Mouse (Mus musculus): ENCODE data around the gene Tdp2.
"Not testable (repeated sequence)": the region's sequence is repeated elsewhere in the genome, so short reads cannot be mapped to it uniquely, and the experiment has no call there.

Gene Tdp2

DNA sequence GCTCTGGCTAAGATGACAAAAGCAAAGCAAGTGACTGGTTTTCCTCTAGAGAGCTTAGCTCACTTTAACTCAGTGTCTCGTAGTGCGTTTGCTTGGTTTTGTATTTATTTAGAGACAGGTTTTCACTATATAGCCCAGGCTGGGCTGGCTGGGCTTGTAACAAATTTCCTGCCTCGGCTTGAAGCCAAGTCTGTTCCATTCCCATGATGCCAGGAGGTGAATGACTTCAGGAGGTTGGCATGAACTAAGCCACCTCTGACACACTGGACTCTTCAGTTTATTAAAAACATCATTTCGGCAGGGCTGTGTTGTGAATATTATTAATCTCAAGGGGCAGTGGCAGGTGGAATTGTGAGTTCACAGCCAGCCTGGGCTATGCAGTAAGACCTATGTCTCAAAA is 5.9 kb upstream of the Tdp2 start:
- no peak for DNase-seq

DNA sequence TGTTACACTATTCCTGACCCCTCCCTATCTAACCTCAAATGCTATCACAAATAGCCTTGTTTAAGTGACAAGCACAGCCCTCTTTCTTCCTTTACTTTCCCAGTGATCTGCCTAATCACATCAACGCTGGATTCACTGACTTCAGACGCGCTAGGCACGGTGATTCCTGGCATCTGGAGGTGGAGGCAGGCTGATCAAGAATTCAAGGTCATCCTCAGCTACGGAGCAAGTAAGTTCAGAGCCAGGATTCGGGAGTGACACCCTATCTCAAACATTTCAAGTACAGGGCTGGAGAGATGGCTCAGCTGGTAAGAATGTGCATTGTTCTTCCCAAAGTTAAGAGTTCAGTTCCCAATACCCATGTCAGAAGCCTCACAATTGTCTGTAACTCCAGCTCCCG is 5.4 kb upstream of the Tdp2 start:
- no peak for DNase-seq

DNA sequence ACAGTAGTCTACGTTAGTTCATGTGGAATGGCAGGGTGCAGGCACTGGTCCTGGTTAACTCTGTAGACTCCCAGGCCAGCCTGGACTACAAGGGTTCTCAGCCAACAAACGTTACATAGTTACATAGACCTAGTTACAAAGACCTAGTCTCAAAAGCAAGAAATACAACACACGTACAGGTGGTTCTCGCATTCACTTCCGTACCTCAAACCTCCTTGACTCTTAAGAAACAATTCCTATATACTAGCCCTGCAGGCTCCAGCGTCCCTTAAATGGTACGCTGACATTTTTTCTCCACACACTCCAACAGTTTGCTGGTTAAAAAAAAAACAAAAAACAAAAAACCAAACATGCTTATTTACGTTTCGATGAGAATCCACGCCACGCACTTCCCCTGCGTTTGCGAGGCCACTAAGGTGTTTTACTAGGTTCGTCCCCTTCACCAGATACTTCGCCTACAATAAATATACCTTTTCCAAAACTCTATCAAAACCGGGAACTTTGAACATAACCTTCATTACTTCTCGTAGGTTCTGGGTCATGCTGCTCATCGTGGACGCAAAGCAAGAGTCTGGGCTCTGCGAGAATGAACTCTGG is 625 bp upstream of the Tdp2 start:
- DNase-seq, result no peak

DNA sequence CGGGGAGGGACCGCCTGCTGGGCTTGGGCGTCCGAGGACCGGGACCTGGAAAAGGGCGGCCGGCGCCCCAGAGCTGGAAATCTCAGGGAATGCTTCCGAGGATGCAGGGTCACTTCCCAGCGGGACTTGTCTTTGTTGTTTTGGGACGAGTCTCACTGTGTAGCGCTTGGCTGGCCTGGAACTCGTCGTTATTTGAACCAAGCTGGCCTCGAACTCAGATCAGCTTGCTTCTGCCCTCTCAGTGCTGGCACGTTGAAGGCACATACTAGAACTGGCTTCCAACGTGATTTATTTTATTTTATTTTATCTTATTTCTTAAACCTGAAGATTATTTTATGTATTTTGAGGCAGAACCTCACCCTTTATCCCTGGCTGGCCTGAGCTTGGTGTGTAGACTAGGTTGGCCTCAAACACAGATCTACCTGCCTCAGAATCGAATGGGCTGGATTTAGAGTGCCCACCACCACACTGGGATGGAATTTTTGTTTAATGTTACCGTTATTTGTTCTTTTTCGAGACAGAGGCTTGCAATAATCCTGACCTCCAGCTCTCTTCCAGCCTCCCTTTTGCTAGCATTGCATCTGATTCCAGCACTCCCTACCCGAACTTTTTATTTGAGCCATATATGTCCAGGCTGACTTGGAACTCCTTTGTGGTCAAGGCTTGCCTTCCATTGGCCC is 792 bp downstream of the Tdp2 start:
- no peak for DNase-seq

DNA sequence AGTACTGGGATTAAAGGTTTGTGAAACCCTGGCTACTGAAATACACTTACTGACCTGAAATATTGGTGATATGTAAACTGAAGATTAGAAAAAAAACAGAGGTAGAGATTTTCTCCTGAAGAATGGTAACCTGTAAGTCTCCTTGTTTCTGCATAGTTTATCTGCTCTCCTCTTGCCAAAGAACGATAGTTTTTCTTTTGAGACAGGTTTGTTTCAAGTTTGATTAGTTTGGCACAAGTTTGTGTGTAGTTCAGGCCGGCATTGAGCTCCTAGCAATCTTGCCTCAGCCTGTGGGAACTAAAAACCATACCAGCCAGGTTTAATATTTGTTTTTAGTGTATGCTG is 1.3 kb downstream of the Tdp2 start:
- no peak for DNase-seq

DNA sequence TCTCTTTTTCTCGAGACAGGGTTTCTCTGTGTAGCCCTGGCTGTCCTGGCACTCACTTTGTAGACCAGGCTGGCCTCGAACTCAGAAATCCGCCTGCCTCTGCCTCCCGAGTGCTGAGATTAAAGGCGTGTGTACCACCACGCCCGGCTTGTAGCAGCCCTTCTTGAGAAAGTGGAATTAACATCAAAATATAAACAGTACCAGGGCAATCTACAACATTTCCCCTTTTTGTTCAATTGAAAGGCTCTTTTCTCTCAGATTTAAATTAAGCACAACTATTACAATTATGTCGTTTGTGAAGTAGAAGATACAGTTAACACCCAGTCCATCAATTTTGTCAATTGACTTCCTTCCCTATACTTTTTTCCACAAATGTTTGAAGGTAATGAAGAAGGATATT is 6.3 kb downstream of the Tdp2 start:
- not testable (repeated sequence) for DNase-seq

DNA sequence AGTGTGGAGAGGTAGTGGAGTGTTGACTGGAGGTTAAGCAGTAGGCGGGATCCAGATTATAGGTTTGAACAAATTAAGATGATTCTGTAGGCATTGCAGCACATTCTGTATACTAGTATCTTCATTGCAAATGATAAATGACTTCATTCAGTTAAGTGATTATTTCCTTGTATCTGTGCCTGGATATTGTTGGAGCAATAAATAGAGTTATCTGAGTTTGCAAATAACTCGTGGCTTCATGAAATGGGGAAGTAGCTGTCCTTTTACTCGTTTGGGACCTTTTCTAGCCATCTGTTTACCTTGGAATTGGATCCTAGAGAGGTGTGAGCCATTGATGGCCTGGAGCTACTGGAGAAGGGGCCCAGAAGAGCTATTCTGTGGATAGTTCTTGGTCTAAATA is 8.4 kb downstream of the Tdp2 start:
- DNase-seq, result no peak

DNA sequence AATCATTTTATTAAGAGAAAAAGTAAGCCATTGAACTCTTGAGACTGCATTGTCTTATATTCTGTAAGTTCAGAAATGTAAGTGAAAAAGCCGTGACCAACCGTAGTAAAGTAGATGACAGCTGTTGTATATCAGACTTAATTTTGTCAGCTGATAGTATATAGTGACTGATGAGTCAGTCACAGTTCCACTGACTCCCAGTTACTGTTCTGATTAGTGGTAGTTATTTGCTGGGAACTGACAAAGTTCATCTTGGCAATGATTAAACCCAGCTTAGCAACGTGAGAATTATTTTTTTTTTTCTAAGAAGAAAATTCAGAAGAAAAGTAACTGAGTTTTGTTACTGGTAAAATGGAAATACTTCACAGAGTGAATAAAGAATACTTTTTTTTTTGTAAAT is 10.2 kb downstream of the Tdp2 start:
- DNase-seq, result no peak

DNA sequence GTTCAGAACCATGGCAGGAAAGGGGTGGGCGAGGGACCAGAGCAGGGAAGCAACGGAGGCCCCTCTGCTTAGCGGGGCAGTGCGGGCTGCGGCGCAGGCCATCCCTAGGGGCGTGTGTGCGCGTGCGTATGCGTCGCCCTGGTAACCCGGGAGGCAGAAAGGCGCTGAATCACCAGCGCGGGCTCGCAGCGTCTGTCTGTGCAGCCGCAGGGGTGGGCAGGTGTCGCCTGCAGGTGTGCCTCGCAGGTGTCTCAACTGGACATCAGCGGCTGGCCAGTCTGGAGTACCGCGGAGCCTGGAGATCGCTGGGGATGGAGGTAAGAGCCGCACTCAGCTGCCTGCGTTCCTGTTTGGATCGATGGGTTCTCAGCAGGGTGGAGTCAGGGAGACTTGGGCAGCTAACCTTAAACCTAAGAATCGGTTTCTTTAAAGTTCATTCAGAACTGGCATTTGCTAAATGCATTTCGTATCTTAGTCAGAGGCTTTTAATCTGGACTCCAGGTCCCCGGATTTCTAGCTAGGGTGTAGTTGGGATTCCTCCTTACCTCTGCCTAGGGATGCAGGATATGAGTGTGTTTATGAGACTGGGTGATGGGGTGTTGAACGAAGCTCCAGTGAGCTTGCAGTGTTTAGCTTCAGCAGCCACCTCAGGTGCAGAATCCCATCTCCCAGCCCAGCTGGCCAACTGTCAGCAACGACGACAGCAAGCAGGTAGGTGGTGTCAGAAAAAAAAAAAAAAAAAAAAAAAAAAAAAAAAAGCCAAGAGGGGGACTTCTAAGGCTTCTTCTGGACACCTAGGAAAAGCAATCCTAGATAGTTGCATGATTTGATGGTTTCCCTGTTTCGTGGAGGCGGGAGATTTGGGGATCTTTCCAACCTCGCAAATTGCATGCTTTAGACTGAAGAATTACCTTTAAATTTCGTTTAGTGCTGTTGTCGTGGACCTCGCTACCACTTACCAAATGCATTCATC is 13.8 kb downstream of the Tdp2 start, which contains the start of gene D130043K22Rik:
TSS of gene D130043K22Rik (plus strand) at position 153 of the 973 bp plus-strand sequence.
- DNase-seq, result peak; percentile 85

DNA sequence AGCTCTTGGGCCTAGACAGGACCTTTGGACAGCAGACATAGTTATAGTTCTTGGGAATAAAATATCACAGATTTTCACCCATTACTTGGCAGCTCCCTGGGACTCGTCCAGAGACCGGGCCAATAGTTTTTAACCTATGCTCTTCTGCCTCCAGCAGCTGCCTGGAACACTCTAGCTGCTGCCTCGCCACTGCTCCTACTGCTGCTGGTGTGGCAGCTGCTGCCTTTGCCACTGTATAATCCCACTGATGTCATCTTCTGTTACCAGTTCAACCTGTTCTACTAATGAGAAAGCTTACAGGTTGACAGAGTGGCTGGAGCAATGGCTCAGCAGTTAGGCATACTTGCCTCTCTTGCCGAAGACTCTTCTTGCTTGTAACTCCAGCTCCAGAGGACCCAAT is 17.8 kb downstream of the Tdp2 start:
- no peak for DNase-seq

DNA sequence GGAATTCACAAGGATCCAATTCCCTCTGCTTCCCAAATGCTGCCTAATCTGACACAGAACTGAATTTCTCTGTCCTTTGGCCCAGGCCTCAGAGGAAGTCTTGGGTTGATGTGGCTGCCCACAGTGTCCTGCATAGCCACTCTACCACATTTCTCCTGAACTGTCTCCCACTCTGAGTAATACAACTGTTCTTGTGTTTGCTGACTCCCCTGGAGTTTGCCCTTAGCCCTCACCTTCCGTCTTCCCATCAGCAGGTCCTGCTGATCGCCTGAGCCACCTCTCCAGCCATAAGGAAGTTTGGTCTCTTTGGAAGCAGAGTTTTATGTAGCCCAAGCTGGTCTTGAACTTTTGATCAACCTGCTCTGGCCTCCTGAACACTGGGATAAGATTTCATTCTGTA is 20.5 kb downstream of the Tdp2 start:
- no peak for DNase-seq

DNA sequence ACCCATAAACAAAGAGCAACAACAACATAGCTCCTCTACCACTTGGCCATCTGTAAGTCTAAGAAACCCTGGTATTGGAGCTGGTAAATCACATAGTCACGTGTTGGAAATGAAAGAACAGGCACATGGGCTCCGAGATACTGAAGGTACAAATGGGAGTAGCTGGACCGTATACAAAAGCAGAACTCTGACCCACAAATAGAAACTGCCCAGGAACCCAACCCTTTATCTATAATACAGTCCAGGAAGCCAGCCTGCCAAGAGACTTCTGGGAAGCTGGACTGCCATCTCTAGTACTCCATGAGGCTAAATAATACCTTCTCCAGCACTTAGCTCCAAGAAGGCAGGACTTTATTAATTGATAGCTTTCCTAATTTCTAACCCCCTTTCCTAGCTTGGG is 21.1 kb downstream of the Tdp2 start:
- DNase-seq, result no peak

DNA sequence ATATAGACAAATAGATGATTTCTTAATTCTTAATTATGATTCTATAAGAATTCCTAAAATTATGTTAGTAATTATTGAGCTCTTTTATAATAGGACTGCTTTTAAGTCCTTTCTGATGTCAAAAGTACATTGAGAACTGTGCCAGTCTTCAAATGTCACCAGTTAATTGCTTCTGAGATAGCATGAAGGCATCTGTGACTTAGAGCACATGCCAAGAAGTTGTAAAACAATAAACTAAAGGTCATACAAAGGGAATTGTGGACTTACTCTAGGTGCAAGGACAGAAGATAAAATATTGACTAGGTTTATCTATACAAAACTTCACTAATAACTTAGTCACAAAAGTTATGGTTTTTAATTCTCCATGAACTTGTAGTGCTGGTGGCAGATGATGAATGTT is 27.6 kb downstream of the Tdp2 start:
- DNase-seq, result no peak

DNA sequence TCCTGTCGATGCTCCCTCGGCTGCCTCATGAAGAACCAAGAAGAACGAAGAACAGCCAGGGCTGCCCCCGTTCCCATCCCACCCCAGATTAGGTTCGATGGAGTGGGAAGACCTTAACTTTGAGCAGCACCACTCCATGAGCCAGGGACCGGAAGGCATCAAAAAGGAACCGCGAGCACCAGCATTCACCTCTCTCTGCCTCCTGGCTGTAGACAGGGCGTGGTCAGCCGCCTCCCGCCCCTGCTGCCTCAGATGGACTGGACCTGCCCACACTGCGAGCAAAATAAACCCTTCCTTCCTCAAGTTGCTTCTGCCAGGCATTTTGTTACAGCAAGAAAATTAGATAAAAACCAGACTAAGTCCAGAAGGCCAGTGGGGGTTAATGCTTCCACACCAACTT is 29.6 kb downstream of the Tdp2 start:
- DNase-seq, result no peak

DNA sequence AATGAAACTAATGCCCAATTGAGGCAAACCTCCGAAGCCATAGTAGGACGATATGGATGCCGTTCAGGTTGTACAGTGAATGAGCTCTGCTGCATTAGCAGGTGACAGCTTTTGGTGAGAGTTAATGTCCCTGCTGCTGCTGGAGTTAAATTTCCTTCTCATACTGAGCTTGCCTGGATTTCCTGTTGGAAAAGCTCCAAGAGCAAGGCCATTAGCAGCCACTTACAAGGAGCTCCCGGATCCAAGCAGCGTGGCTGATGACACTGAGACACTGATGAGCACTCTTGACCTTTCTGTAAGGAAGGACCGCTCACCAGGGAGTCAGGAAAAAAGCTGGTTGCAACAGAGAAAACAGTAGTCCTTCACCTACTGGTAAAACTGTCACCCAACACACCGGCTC is 30.5 kb downstream of the Tdp2 start:
- DNase-seq, result no peak

DNA sequence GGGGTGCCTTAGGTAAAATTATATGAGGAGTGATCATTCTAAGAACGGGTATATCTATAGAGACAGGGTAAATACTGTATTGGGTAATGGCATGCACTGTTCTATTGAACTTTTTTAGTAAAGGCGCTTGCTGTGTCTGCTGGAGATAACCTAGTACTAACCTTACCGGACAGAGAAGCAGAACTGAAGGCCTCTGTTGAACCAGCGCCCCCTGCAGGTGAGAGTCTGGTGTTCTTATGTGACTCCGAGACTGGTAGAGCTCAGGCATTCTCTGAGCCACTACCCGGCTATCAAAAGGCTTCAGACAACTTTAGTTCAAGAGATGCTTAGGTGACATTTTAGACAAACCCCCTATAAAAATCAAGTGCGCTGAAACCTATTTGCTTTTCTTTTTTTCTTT is 31.0 kb downstream of the Tdp2 start:
- peak; percentile 48 for DNase-seq

DNA sequence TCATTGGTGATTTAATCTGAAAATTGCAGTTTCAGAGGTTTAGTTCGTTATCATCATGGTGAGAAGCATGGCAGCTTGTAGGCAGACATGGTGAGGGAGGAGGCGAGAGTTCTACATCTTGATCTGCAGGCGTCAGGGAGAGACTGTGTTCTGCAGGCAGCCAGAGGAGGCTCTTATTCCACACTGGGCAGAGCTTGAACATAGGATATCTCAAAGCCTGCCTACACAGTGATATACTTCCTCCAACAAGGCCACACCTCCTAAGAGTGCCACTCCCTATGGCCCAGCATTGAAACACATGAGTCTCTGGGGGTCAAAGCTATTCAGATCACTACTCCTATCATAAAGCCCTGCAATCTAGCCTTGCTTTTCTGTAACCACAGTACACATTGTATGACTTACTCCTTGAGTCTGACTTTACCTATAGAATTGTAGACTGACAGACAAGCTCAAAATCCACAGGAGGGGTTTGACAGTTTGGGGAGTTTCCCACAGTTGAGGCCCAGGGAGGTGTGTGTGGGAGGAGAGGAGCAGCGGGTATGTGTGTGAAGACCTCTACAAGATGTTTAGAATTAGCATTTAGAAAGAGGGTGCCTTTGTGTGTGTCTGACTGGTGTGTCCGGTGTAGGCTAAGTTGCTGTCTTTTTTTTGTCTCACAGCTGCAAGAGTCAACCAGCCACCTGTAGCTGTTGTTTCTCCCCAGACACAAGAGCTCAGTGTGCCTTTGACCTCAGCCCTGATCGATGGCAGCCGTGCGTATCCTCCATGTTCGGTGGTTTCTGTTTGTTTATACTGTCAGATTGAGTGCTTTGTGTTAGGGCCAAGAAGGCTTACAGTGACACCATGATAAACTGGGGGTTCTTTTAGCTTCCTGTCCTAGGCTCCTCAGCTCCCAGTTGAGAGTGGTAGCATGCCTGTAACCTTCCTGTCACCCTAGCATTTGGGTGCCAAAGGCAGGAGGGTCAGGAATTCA is 35.2 kb downstream of the Tdp2 start:
- no peak for DNase-seq

DNA sequence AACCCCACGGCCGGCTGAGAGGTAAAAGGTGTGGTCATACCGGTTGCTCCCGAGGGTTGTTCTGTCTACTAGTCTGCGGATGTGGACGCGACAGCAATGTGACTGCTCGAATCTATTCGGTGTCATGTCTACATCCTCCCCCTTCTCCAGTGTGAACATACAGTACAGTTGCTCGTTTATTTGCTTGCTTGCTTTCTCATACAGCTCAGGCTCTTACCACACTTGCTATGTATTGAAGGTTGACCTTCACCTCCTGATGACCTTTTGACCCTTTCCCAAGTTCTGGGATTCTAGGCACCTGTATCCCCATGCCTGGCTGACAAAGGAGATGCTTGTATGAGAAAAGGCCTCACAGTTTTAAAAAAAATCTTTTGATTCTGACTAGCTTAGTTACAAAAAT is 36.3 kb downstream of the Tdp2 start:
- DNase-seq, result no peak

DNA sequence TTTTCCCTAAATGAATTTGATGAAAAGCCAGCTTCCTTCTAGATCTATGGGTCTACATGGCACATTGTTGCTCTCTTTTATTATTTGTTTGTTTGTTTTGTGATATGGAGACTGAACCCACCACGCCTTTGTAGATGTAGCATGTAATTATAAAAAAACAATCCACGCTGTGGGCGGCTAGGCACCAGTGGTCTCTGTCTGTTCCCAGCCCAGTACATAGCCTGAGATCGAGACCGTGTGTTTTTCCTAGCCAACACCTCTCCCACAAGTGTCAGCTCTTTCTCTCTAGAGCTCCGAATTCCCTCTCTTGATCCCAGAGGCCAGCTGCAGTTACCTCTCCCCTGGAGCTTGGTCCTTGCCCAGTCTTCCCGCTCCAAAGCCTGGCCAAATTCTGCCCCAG is 36.8 kb downstream of the Tdp2 start:
- no peak for DNase-seq

DNA sequence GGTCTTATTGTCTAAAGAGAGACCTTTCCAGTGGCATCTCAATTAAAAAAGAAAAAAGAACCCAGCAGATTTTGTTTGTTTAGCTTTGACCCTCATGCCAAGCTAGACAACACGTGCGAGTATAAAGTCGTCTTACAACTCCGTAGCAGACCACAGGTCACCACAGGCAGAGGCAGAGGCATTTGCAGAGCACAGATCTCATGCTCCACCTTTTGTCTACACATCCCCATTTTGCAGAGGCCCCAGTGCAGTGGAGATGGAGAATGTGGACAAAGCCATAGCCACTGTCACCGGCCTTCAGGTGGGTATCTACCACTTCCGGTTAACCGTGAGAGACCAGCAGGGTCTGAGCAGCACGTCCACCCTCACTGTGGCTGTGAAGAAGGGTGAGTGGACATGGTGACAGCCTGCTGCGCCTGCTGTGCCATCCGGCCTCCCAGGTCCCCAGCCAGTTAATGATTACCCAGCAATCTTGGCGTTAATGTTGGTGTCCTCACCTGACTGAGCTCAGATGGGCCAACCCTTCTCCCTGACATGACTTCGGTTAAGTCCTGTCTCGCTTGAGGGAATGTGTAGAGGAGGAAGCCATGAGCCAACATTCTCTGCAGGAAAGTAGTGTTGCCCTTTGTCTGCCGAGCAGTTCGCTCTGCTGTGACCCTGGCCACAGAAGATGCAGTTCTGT is 48.0 kb downstream of the Tdp2 start:
- DNase-seq, result no peak

DNA sequence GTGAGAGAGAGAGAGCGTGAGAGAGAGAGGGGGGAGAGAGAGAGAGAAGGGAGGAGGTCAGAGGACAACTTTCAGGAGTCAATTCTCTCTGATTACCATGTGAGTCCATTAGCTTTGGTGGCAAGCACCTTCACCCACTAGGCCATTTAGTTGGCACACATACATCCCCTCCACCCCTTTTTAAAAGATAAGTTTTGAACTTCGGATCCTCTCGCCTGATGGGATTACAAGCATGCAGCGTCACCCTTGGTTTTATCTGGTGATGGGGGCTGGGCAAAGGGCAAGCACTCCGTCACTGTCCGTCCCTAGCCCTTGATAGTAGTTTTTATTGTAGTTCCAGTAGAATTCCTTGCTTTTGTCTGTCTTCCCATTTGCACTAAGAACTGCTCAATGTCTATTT is 48.7 kb downstream of the Tdp2 start:
- DNase-seq, result no peak

DNA sequence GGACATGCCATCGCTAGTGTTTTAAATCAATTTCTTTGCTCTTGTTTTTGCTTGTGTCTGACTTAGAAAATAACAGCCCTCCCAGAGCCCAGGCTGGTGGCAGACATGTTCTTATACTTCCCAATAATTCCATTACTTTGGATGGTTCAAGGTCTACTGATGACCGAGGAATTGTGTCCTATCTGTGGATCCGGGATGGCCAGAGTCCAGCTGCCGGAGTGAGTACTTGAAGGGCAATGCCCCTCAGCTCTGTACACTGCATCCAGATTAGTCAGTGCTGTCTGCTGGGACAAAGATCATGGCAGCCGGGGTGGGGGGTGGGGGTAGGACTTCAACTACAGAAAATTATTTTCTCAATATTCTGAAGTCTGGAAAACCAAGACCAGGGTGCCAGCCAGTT is 49.2 kb downstream of the Tdp2 start:
- DNase-seq, result no peak

Measured in right cerebral cortex, adult 18-20 months (tissue).